Mouse (Mus musculus) stomach, postnatal 0 days (tissue): ENCODE results near the gene Crygn.

Source experiments
- CTCF ChIP-seq: IDR thresholded peaks from 2 replicates; pipeline ENCODE4 v1.5.1; 2016; ENCODE audit warnings: antibody characterized with exemption, low read depth, mild to moderate bottlenecking, moderate library complexity
- EP300 ChIP-seq: optimal IDR thresholded peaks from 2 replicates; pipeline ENCODE3; 2016; ENCODE audit warnings: antibody characterized with exemption

DNA sequence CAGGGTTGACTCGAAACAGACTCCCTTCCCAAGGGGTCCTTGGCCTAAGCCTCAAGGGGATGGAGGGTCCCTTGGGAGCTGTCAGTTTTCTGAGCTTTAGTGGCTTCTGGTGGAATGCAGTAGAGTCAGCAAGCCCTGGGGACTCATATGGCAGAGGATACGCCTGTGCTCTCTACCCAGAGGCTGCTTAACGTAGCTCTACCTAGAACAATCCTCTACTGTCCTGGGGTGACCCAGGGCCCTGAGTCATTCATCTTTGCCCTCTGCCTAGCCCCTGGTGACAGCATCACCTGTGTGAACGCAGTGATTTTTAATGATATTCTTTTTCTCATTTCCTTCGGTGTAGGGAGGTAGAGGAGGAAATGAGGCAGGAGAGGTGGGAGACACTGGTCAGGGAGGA lies 8.1 kb downstream of the Crygn start:
- TF ChIP-seq EP300 (no peak), CTCF (no peak)
